Mouse (Mus musculus) small intestine, adult 2 months (tissue): ENCODE measurements around the gene Bfsp2. TPM values are rescaled to one million over a fixed set of nuclear protein-coding genes. Genes with fewer than 3 reads are reported as not detected.
A peak's percentile ranks its signal among the peaks of the same experiment; 100 is the strongest.
"Not testable (repeated sequence)": the region's sequence is repeated elsewhere in the genome, so short reads cannot be mapped to it uniquely, and the experiment has no call there.

ENCODE experiments used
- H3K27ac ChIP-seq: fragments of 200-500 bp; 2 replicates; pipeline ENCODE4 v1.5.1; 2012; ENCODE audit warnings: low read depth, low read length, control low read depth, inconsistent platforms; ENCODE audit not compliant: insufficient read depth
- H3K27me3 ChIP-seq: fragments of 200-500 bp; 2 replicates; pipeline ENCODE4 v1.6.1; 2012; ENCODE audit warnings: mild to moderate bottlenecking, moderate library complexity, low read length, inconsistent platforms; ENCODE audit not compliant: control insufficient read depth, insufficient read depth
- H3K36me3 ChIP-seq: fragments of 200-500 bp; 2 replicates; pipeline ENCODE4 v1.6.1; 2012; ENCODE audit warnings: mild to moderate bottlenecking, low read length, control low read depth, inconsistent platforms; ENCODE audit not compliant: control insufficient read depth, insufficient read depth
- H3K4me1 ChIP-seq: fragments of 200-500 bp; 2 replicates; pipeline ENCODE4 v1.6.1; 2012; ENCODE audit warnings: low read length, inconsistent platforms, mixed read lengths; ENCODE audit not compliant: control insufficient read depth, insufficient read depth, insufficient read length
- H3K4me3 ChIP-seq: fragments of 200-500 bp; 2 replicates; pipeline ENCODE4 v1.5.1; 2012; ENCODE audit warnings: low read depth, mild to moderate bottlenecking, control low read depth, inconsistent platforms, low read length, moderate library complexity
- CTCF ChIP-seq: fragments of 200-500 bp; IDR thresholded peaks from 2 replicates; pipeline ENCODE4 v1.5.1; 2012; ENCODE audit warnings: low read depth, mild to moderate bottlenecking, control low read depth, inconsistent platforms, low read length, moderate library complexity, mixed read lengths; ENCODE audit not compliant: insufficient replicate concordance, insufficient read length; ENCODE audit errors: extremely low read depth
- POLR2A ChIP-seq: fragments of 200-500 bp; IDR thresholded peaks from 2 replicates; pipeline ENCODE4 v1.6.1; 2012; ENCODE audit warnings: low read depth, mild to moderate bottlenecking, control low read depth, inconsistent platforms, low read length, moderate library complexity
- WGBS: fragments of 180-500 bp; shearing (Covaris S2); methylation state at CpG from one replicate; pipeline ENCODE4 v1.1.7; 2018; 5-methylcytosine and 5-hydroxymethylcytosine counted together
- polyA plus RNA-seq: library from polyadenylated mRNA; depleted of rRNA; stranded (reverse); fragments of >200 nt; gene quantifications from 2 replicates; pipeline ENCODE4 v1.2.3, GENCODE M21; 2012

Bfsp2 gene
- polyA plus RNA-seq, 1 experiment, result 1.1 TPM

DNA sequence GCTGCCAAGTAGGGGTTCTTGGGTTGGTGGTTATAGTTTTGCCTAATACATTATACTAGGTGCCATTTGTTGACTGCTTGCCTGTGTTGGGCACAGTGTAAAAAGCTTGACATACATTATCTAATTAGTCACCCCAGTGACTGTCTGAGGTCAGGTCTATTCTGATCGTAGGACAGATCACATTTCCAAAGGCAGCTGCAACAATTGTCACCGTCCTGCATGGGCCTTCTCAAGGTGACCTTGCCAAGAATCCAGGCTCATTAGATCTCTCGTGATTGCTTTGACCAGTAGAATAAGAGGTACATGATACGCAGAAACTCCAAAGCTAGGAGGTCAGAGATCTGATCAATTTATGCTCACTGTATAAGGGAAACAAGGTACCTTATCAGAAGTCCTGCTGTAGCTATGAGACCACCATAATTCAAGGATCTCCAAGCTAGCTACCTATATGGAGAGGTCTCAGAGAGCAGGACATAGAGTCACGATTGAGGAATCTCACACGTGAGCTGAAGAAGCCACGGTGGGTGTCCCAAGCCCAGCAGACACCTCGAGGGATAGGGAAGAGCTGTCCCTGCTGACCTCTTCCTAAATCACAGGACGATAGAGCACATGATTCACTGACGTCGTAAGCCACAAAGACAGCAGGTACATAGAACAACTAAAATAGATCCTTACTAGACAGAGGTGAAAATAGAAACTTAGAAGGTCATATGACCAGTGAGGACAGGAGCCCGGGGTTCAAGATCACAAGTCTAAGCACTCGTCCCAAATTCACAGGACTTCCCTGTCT, 49.6 kb downstream of the Bfsp2 start:
- Histone ChIP-seq H3K36me3 (no peaks in the 10 kb centered on the region), H3K27me3 (no peaks in the 10 kb centered on the region), H3K4me1 (no peaks in the 10 kb centered on the region), H3K27ac (no peak overlapping the region), H3K4me3 (no peak overlapping the region)
- WGBS, result 80% methylated on average over 13 of the region's 13 CpGs
- no peak for TF ChIP-seq POLR2A
- no peak for TF ChIP-seq CTCF

GRCm38 (mm10) chr9:103426425-103426824, 53.8 kb downstream of the Bfsp2 start:
- WGBS, result 65% methylated on average over 11 of the region's 11 CpGs
- no peaks in the 10 kb centered on the region for H3K4me1 ChIP-seq
- TF ChIP-seq POLR2A, result no peak
- no peak for TF ChIP-seq CTCF
- no peak overlapping the region for H3K27ac ChIP-seq
- no peaks in the 10 kb centered on the region for H3K27me3 ChIP-seq
- H3K4me3 ChIP-seq, result peak overlapping the region; percentile 37; the same call in 1 of the 2 replicates
- no peaks in the 10 kb centered on the region for H3K36me3 ChIP-seq

DNA sequence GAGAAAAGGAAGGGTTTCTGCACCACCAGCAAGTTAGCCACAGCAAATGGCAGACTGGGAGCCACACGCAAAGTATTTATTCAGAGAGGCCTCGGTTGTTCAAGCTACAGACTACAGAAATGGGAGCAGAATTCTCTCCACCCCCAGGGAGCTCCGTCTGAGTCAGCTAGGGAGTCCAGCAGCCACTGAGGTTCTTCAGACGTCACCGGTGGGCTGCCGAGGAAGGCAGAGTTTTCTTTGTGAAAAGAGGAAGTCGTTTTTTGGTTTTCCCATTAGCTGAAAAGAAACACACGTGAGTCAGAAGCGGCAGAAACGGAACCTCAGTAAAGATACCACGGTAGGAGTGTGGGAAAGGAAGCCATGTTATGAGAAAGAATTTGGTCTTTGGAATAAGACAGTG, 55.4 kb downstream of the Bfsp2 start:
- Histone ChIP-seq H3K27ac (peak overlapping the region; percentile 37; the same call in 1 of the 2 replicates), H3K36me3 (no peaks in the 10 kb centered on the region), H3K4me1 (no peaks in the 10 kb centered on the region), H3K4me3 (no peak overlapping the region), H3K27me3 (no peaks in the 10 kb centered on the region)
- WGBS, result 68% methylated on average over 11 of the region's 11 CpGs
- TF ChIP-seq POLR2A (no peak), CTCF (no peak)

GRCm38 (mm10) chr9:103423951-103424350, 56.3 kb downstream of the Bfsp2 start:
- Histone ChIP-seq H3K27ac (peak overlapping the region; percentile 45; the same call in 1 of the 2 replicates), H3K27me3 (no peaks in the 10 kb centered on the region), H3K36me3 (no peaks in the 10 kb centered on the region), H3K4me1 (no peaks in the 10 kb centered on the region), H3K4me3 (no peak overlapping the region)
- TF ChIP-seq CTCF (no peak), POLR2A (no peak)
- 70% methylated on average over 8 of the region's 8 CpGs for WGBS

DNA sequence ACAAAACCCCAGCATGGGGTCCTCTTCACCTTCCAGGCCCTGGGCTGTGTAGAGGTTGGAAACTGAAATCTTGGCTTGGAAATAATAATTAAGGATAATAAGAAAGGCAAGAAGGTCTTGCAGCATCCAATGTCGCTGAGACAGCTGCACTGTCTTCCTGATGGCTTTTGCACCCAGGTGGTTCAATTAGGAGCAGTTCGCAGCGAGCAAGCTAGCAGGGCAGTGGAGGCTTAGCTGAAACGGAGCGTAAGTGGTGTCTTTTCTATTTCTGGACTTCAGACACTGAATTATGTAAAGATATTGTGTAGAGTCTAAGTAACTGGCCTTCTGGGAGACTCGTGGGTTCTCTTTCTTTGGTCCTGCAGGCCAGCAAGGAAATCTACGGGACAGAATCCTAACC, 56.8 kb downstream of the Bfsp2 start:
- Histone ChIP-seq H3K4me1 (no peaks in the 10 kb centered on the region), H3K36me3 (no peaks in the 10 kb centered on the region), H3K27me3 (no peaks in the 10 kb centered on the region), H3K4me3 (no peak overlapping the region), H3K27ac (peak overlapping the region; percentile 45)
- 76% methylated on average over 7 of the region's 7 CpGs for WGBS
- TF ChIP-seq POLR2A (no peak), CTCF (no peak)

DNA sequence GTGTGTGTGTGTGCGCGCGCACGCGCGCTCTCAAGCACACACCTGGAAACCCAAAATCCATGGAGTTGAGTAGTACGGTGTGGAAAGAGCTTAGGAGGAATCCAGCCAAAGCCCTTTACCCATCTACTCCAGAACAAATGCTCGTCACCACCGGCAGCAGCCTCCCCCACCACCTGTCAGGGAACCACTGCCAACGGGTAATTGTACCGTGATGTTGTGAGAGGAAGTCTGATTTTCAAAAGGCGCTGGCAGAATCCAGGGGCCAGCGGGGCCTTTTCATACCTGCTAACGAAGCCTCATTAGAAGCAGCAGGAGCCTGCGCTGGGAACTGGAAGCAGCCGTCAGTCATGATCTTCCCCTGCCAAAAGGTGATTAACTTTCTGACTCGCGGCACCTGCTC, 57.4 kb downstream of the Bfsp2 start:
- no peak for TF ChIP-seq CTCF
- no peak overlapping the region for H3K4me3 ChIP-seq
- peak overlapping the region; percentile 45; the same call in 1 of the 2 replicates for H3K27ac ChIP-seq
- 66% methylated on average over 18 of the region's 18 CpGs for WGBS
- H3K36me3 ChIP-seq, result no peaks in the 10 kb centered on the region
- H3K4me1 ChIP-seq, result no peaks in the 10 kb centered on the region
- H3K27me3 ChIP-seq, result no peaks in the 10 kb centered on the region

- H3K4me3 ChIP-seq, result no peak overlapping the region
- H3K4me1 ChIP-seq, result no peaks in the 10 kb centered on the region
- H3K27me3 ChIP-seq, result no peaks in the 10 kb centered on the region
- TF ChIP-seq CTCF (no peak), POLR2A (no peak)
- H3K36me3 ChIP-seq, result no peaks in the 10 kb centered on the region
- no peak overlapping the region for H3K27ac ChIP-seq
- 49% methylated on average over 3 of the region's 3 CpGs for WGBS
Observed at GRCm38 (mm10) chr9:103420844-103421243, 59.4 kb downstream of the Bfsp2 start.

DNA sequence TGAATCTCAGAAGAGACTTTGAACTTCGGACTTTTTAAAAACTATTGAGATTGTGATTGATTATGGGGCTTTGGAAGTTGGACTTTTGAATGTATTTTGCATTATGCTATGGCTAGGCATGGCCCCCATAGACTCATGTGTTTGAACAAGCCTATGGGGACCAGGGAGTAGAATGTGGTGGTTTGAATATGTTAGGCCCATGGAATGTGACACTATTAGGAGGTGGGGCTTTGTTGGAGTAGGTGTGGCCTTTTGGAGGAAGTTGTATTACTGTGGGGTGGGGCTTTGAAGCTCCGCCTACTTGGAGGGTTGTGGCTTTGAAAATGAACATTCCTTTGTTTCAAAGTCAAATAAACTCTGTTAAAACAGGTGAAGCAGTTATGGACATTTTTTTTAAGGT, 61.4 kb downstream of the Bfsp2 start:
- no peak overlapping the region for H3K4me3 ChIP-seq
- H3K4me1 ChIP-seq, result no peaks in the 10 kb centered on the region
- no peaks in the 10 kb centered on the region for H3K36me3 ChIP-seq
- TF ChIP-seq CTCF (no peak), POLR2A (no peak)
- no peaks in the 10 kb centered on the region; the same call in 1 of the 2 replicates for H3K27me3 ChIP-seq
- H3K27ac ChIP-seq, result no peak overlapping the region
- WGBS, result 87% methylated on average over 2 of the region's 2 CpGs

DNA sequence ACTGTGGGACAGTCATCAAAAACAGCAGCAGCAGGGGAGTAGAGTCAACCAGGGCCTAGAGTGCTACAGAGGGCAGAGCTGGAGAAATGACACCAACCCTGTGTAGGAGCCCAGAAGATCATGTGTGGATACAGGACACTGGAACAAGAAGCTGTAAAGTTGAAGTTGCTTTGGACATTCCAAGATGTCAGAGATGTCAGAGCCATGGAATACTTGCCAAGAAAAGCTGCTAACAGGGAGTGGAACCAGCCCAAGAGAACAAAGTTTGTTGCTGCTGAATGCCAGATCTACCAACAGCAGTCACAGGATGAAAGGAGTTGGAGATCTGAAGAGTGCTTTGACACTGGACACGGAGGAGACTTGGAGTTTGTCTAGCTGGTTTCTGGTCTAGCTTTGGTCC, 62.0 kb downstream of the Bfsp2 start:
- H3K4me3 ChIP-seq, H3K4me1 ChIP-seq, H3K27me3 ChIP-seq, H3K36me3 ChIP-seq, H3K27ac ChIP-seq: not testable (repeated sequence)
- 93% methylated on average over 1 of the region's 1 CpGs for WGBS
